ENCODE assay signal across 8 mouse cellular contexts in the genomic region with DNA sequence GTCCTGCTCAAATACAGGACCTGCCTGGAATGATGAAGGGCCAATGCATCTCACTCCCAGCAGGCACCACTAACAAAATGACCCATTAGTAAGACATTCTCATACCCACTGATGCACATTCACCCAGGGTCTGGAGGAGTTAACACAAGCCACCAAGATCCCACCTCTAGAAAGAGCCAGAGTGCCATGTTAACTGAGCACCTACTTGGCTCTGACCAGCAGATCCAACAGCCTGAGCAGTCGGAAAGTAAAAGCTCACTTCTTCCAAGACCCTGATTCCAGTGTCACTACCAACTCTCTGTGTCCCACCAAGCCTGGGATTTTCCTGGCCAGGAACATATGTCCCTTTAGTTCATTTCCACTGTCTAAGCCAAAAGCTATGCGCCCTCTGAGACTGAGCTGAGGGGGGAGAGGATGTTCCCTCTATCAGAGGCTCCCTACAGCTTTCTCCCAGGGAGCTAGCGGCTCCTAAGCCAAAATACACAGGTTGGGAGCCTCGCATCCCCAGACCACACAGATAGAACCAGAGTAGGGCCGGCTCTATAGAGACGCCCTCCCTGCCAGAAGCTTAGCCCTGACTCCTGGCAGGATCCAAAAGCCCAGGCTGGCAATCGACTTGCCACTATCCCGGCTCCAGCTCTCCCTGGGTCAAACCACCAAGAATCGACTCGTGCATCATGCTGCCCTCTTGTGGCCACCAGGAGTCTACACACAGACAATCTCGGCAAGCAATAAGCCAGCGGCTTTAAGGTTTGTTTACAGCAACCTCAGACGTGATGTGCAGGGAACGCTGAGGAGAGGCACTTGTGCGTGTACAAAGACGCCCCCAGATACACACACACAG.
DNase-seq lines count a peak whose midpoint lies in the region; ATAC-seq and TF ChIP-seq lines count a peak whose summit lies in the region.

No protein-coding gene starts in this region.

- TF ChIP-seq POLR2A in bone marrow, adult 2 months (IDR thresholded peaks at IDR 0.05; ENCODE audit: borderline replicate concordance, control insufficient read depth, low read depth, low read length) = no peak

- WGBS in bone marrow, adult 2 months = 19% methylated on average over 16 of the region's 16 CpGs
- WGBS in embryonic facial prominence, embryonic 14.5 days = 14% methylated on average over 16 of the region's 16 CpGs
- WGBS in heart, embryonic 16.5 days = 13% methylated on average over 16 of the region's 16 CpGs

- ATAC-seq in embryonic facial prominence, embryonic 14.5 days (ENCODE audit: low read depth) = 0 out of 2 replicates have a peak, but pooled peaks have one; percentile 30
- ATAC-seq in heart, embryonic 16.5 days (replicated peaks; ENCODE audit: extremely low read depth, insufficient read depth, low FRiP score) = peak; percentile 58; the same call in 1 of the 2 replicates

- peak overlapping the region; percentile 20; the same call in 1 of the 2 replicates for H3K9ac ChIP-seq in ES-E14 (ENCODE audit: insufficient read depth, low read depth, low read length, poor library complexity, severe bottlenecking)
- no peak overlapping the region for H3K9ac ChIP-seq in embryonic facial prominence, embryonic 14.5 days (ENCODE audit: low read depth, low read length)
- no peak overlapping the region for H3K9ac ChIP-seq in heart, embryonic 16.5 days (ENCODE audit: low read length)

- H3K4me2 ChIP-seq in embryonic facial prominence, embryonic 14.5 days (ENCODE audit: low read depth, low read length) = peak overlapping the region; percentile 39; the same call in 1 of the 2 replicates
- peak overlapping the region; percentile 33 for H3K4me2 ChIP-seq in heart, embryonic 16.5 days (ENCODE audit: low read depth, low read length)

- no peak overlapping the region for H3K27ac ChIP-seq in ES-E14 (ENCODE audit: insufficient read depth, low read depth, low read length, poor library complexity, severe bottlenecking)
- no peak overlapping the region for H3K27ac ChIP-seq in bone marrow, adult 2 months (ENCODE audit: control insufficient read depth, insufficient read depth, low read depth, low read length, poor library complexity)
- H3K27ac ChIP-seq in embryonic facial prominence, embryonic 14.5 days (replicated peaks; ENCODE audit: low read depth, low read length) = no peak overlapping the region
- H3K27ac ChIP-seq in heart, embryonic 16.5 days (ENCODE audit: low read length) = no peak overlapping the region

- H3K27me3 ChIP-seq in embryonic facial prominence, embryonic 14.5 days (replicated peaks; ENCODE audit: control insufficient read depth, insufficient read depth, low read length) = no peaks in the 10 kb centered on the region; the same call in 1 of the 2 replicates
- H3K27me3 ChIP-seq in heart, embryonic 16.5 days (ENCODE audit: control insufficient read depth, insufficient read depth, low read length) = peaks cover 2% of the 10 kb centered on the region; the same call in 1 of the 2 replicates

- peak; percentile 68 for TF ChIP-seq CTCF in bone marrow, adult 2 months (IDR thresholded peaks at IDR 0.05; ENCODE audit: control insufficient read depth, insufficient read depth, low read length)

- no peaks in the 10 kb centered on the region for H3K4me1 ChIP-seq in ES-E14 (ENCODE audit: control insufficient read depth in 2 of 2, insufficient read depth in 2 of 2, low read length in 2 of 2, poor library complexity in 1 of 2)
- no peaks in the 10 kb centered on the region for H3K4me1 ChIP-seq in bone marrow, adult 2 months (ENCODE audit: control insufficient read depth, insufficient read depth, low read length)
- no peaks in the 10 kb centered on the region for H3K4me1 ChIP-seq in embryonic facial prominence, embryonic 14.5 days (ENCODE audit: control insufficient read depth, insufficient read depth, low read length)
- no peaks in the 10 kb centered on the region for H3K4me1 ChIP-seq in heart, embryonic 16.5 days (ENCODE audit: control insufficient read depth, insufficient read depth, low read length)

- no peak overlapping the region for H3K4me3 ChIP-seq in ES-E14 (ENCODE audit: insufficient read depth in 1 of 2, low read depth in 1 of 2, low read length in 2 of 2, poor library complexity in 1 of 2, severe bottlenecking in 1 of 2)
- no peak overlapping the region for H3K4me3 ChIP-seq in bone marrow, adult 2 months (replicated peaks; ENCODE audit: control insufficient read depth, low read depth, low read length)
- H3K4me3 ChIP-seq in embryonic facial prominence, embryonic 14.5 days (ENCODE audit: low read depth, low read length) = no peak overlapping the region
- no peak overlapping the region for H3K4me3 ChIP-seq in heart, embryonic 16.5 days (ENCODE audit: low read length)

- no peaks in the 10 kb centered on the region for H3K9me3 ChIP-seq in ES-E14 (ENCODE audit: control insufficient read depth, insufficient read depth, low read depth, low read length)
- no peaks in the 10 kb centered on the region for H3K9me3 ChIP-seq in embryonic facial prominence, embryonic 14.5 days (ENCODE audit: control insufficient read depth, low read length)
- no peaks in the 10 kb centered on the region for H3K9me3 ChIP-seq in heart, embryonic 16.5 days (replicated peaks; ENCODE audit: control insufficient read depth, low read length)

- in situ Hi-C loops in ES-E14 (cut with MboI; ENCODE audit: low sequenced_read_pairs in 2 of 2, unreplicated experiment in 2 of 2) = no loop called here

- no peaks in the 10 kb centered on the region for H3K36me3 ChIP-seq in ES-E14 (ENCODE audit: control insufficient read depth, insufficient read depth, low read length, poor library complexity, severe bottlenecking)
- no peaks in the 10 kb centered on the region for H3K36me3 ChIP-seq in embryonic facial prominence, embryonic 14.5 days (ENCODE audit: control insufficient read depth, insufficient read depth, low read length)
- no peaks in the 10 kb centered on the region for H3K36me3 ChIP-seq in heart, embryonic 16.5 days (ENCODE audit: control insufficient read depth, insufficient read depth)

- DNase-seq in ES-E14 (ENCODE audit: low read depth, low spot score) = peak; percentile 58
- DNase-seq in embryonic facial prominence, embryonic 14.5 days (ENCODE audit: low spot score) = peak; percentile 80
- peak; percentile 80 for DNase-seq in kidney, postnatal 10 days
- peak; percentile 70 for DNase-seq in lung, postnatal 10 days
- peak; percentile 90 for DNase-seq in retina, embryonic 14.5 days (ENCODE audit: low spot score)
- peak; percentile 41 to 58 for DNase-seq in urinary bladder, postnatal 36 days (ENCODE audit: low spot score in 2 of 2)

TF ChIP-seq in ES-E14, 5 proteins besides CTCF, POLR2A, EP300 and RAD21:
- 0 out of 2 replicates have a peak, but pooled peaks have one; percentile 56 for TF ChIP-seq ZC3H11A (IDR thresholded peaks at IDR 0.05; ENCODE audit: borderline replicate concordance, low read depth, low read length)
- TF ChIP-seq ZNF384 (IDR thresholded peaks at IDR 0.05; ENCODE audit: low read depth, low read length) = no peak
